Mouse (Mus musculus): ENCODE results near the gene Col6a6. TPM values are rescaled to one million over a fixed set of nuclear protein-coding genes. Genes with fewer than 3 reads are reported as not detected.

Gene Col6a6
- polyA plus RNA-seq, 1 experiment from 2014 or later: 1.9 TPM

DNA sequence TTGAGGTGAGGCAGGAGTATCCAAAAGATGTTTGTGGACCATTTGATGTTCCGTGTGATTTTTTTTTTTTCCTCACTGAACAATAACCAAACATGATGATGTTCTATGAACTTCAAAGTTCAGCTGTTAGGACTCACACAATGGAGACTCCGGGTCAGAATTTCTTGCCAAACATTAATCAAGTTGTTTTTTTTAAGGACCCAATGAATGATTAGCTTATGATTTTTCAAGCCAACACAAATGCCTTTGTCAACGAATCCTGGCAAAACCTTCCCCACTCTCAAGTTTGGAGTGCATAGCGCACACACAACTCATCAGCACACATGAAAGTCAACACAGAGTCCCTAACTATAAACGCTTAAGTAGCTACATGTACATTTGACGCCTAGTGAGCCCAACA lies 7.2 kb downstream of the Col6a6 start:
- Histone ChIP-seq H3K4me1 (ENCODE audit: control insufficient read depth, insufficient read depth, low read length) (no peaks in the 10 kb centered on the region), H3K9me3 (ENCODE audit: control insufficient read depth, low read depth, low read length) (no peaks in the 10 kb centered on the region), H3K27ac (ENCODE audit: low read length) (no peak overlapping the region), H3K36me3 (ENCODE audit: control insufficient read depth, insufficient read depth, low read length) (no peaks in the 10 kb centered on the region), H3K4me3 (ENCODE audit: low read depth, low read length) (no peak overlapping the region), H3K27me3 (ENCODE audit: control insufficient read depth, insufficient read depth, low read length) (no peaks in the 10 kb centered on the region), H3K9ac (replicated peaks; ENCODE audit: low read depth, low read length) (no peak overlapping the region), H3K4me2 (replicated peaks; ENCODE audit: low read depth, low read length) (no peak overlapping the region)
- ATAC-seq (ENCODE audit: insufficient number of reproducible peaks, insufficient read depth, low FRiP score, low read depth): no peak
- 80% methylated on average over 6 of the region's 6 CpGs for WGBS

GRCm38 (mm10) chr9:105819155-105819709 lies 8.7 kb downstream of the Col6a6 start:
- Histone ChIP-seq H3K27ac (ENCODE audit: low read length) (no peak overlapping the region), H3K4me3 (ENCODE audit: low read depth, low read length) (no peak overlapping the region), H3K36me3 (ENCODE audit: control insufficient read depth, insufficient read depth, low read length) (no peaks in the 10 kb centered on the region), H3K9me3 (ENCODE audit: control insufficient read depth, low read depth, low read length) (no peaks in the 10 kb centered on the region), H3K9ac (replicated peaks; ENCODE audit: low read depth, low read length) (no peak overlapping the region), H3K4me1 (ENCODE audit: control insufficient read depth, insufficient read depth, low read length) (no peaks in the 10 kb centered on the region), H3K4me2 (replicated peaks; ENCODE audit: low read depth, low read length) (no peak overlapping the region), H3K27me3 (ENCODE audit: control insufficient read depth, insufficient read depth, low read length) (no peaks in the 10 kb centered on the region)
- 67% methylated on average over 28 of the region's 29 CpGs for WGBS
- no peak for ATAC-seq (ENCODE audit: insufficient number of reproducible peaks, insufficient read depth, low FRiP score, low read depth)

DNA sequence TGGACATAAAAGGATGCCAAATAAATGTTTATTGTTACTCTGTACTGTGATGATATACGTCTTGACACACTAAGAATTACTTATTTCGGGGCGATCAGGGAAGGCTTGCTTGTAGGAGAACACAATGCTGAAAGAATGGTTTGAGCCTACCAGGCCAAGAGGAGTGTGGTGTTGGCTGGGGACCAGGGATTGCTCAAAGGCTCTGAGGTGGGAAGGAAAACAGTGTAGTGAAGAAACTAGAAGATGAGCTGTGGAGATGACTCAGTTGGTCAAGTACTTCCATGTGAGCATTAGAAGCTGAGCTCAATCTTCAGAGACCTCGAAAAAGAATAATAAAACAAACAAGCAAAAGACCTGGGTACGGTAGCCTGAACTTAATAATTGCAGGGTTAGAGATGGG lies 13.5 kb downstream of the Col6a6 start:
- Histone ChIP-seq H3K4me1 (ENCODE audit: control insufficient read depth, insufficient read depth, low read length) (no peaks in the 10 kb centered on the region), H3K9ac (replicated peaks; ENCODE audit: low read depth, low read length) (no peak overlapping the region), H3K4me3 (ENCODE audit: low read depth, low read length) (no peak overlapping the region), H3K4me2 (replicated peaks; ENCODE audit: low read depth, low read length) (no peak overlapping the region), H3K27ac (ENCODE audit: low read length) (no peak overlapping the region), H3K9me3 (ENCODE audit: control insufficient read depth, low read depth, low read length) (no peaks in the 10 kb centered on the region), H3K36me3 (ENCODE audit: control insufficient read depth, insufficient read depth, low read length) (no peaks in the 10 kb centered on the region), H3K27me3 (ENCODE audit: control insufficient read depth, insufficient read depth, low read length) (no peaks in the 10 kb centered on the region)
- WGBS: 85% methylated on average over 5 of the region's 5 CpGs
- no peak for ATAC-seq (ENCODE audit: insufficient number of reproducible peaks, insufficient read depth, low FRiP score, low read depth)

DNA sequence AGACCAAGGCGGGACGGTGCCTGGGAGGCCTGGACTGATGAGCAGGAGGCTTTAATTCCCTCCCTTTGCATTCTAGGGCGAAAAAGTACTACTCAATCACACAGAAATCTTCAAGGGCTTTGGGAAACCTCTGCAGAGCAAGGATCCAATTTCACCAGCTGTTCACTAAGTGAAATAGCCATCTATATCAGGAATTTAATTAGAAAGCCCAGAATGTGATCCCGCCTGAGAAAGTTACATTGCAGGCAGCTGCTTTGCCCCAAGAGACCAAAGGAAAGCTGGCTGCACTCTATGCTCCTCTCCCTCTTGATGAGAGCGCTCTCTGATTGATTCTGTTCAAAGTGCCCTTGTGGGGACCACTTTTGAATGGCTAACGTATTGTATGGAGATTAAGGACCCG lies 16.5 kb downstream of the Col6a6 start:
- no peak for ATAC-seq (ENCODE audit: insufficient number of reproducible peaks, insufficient read depth, low FRiP score, low read depth)
- Histone ChIP-seq H3K9me3 (ENCODE audit: control insufficient read depth, low read depth, low read length) (no peaks in the 10 kb centered on the region), H3K4me3 (ENCODE audit: low read depth, low read length) (no peak overlapping the region), H3K36me3 (ENCODE audit: control insufficient read depth, insufficient read depth, low read length) (no peaks in the 10 kb centered on the region), H3K27ac (ENCODE audit: low read length) (no peak overlapping the region), H3K4me1 (ENCODE audit: control insufficient read depth, insufficient read depth, low read length) (no peaks in the 10 kb centered on the region), H3K9ac (replicated peaks; ENCODE audit: low read depth, low read length) (no peak overlapping the region), H3K27me3 (ENCODE audit: control insufficient read depth, insufficient read depth, low read length) (no peaks in the 10 kb centered on the region), H3K4me2 (replicated peaks; ENCODE audit: low read depth, low read length) (no peak overlapping the region)
- 51% methylated on average over 7 of the region's 7 CpGs for WGBS

GRCm38 (mm10) chr9:105808920-105809505 lies 18.9 kb downstream of the Col6a6 start:
- Histone ChIP-seq H3K27me3 (ENCODE audit: control insufficient read depth, insufficient read depth, low read length) (no peaks in the 10 kb centered on the region), H3K36me3 (ENCODE audit: control insufficient read depth, insufficient read depth, low read length) (no peaks in the 10 kb centered on the region), H3K4me1 (ENCODE audit: control insufficient read depth, insufficient read depth, low read length) (no peaks in the 10 kb centered on the region), H3K9me3 (ENCODE audit: control insufficient read depth, low read depth, low read length) (no peaks in the 10 kb centered on the region), H3K4me2 (replicated peaks; ENCODE audit: low read depth, low read length) (no peak overlapping the region), H3K27ac (ENCODE audit: low read length) (no peak overlapping the region), H3K4me3 (ENCODE audit: low read depth, low read length) (no peak overlapping the region), H3K9ac (replicated peaks; ENCODE audit: low read depth, low read length) (no peak overlapping the region)
- ATAC-seq (ENCODE audit: insufficient number of reproducible peaks, insufficient read depth, low FRiP score, low read depth): no peak
- 78% methylated on average over 17 of the region's 17 CpGs for WGBS

DNA sequence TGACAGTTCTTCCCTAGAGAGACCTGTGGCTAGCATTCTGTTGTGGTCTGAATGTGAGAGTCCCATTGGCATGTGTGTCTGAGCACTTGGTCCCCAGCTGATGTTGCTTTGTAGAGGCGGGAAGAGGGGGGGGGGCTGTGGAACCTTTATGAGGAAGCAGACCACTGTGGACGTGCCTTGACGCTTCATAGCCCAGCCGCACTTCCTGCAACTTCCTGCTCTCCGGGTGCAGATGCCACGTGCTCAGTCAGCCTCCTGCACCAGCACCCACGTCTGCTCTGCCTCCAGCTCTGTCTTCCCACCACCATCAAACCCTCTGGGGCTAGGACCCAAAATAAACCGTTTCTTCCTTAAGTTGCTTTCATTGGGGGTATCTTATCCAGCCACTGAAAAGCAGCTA lies 24.5 kb downstream of the Col6a6 start:
- Histone ChIP-seq H3K4me3 (ENCODE audit: low read depth, low read length) (no peak overlapping the region), H3K36me3 (ENCODE audit: control insufficient read depth, insufficient read depth, low read length) (no peaks in the 10 kb centered on the region), H3K27ac (ENCODE audit: low read length) (no peak overlapping the region), H3K4me2 (replicated peaks; ENCODE audit: low read depth, low read length) (no peak overlapping the region), H3K4me1 (ENCODE audit: control insufficient read depth, insufficient read depth, low read length) (no peaks in the 10 kb centered on the region), H3K9ac (replicated peaks; ENCODE audit: low read depth, low read length) (no peak overlapping the region), H3K27me3 (ENCODE audit: control insufficient read depth, insufficient read depth, low read length) (no peaks in the 10 kb centered on the region), H3K9me3 (ENCODE audit: control insufficient read depth, low read depth, low read length) (no peaks in the 10 kb centered on the region)
- no peak for ATAC-seq (ENCODE audit: insufficient number of reproducible peaks, insufficient read depth, low FRiP score, low read depth)
- WGBS: 77% methylated on average over 8 of the region's 8 CpGs

GRCm38 (mm10) chr9:105801463-105801862 lies 26.5 kb downstream of the Col6a6 start:
- peaks cover 4% of the 10 kb centered on the region; the same call in 1 of the 2 replicates for H3K4me1 ChIP-seq (ENCODE audit: control insufficient read depth, insufficient read depth, low read length)
- H3K27ac ChIP-seq (ENCODE audit: low read length): no peak overlapping the region
- H3K9ac ChIP-seq (replicated peaks; ENCODE audit: low read depth, low read length): no peak overlapping the region
- WGBS: 83% methylated on average over 5 of the region's 5 CpGs
- no peak for ATAC-seq (ENCODE audit: insufficient number of reproducible peaks, insufficient read depth, low FRiP score, low read depth)
- no peaks in the 10 kb centered on the region for H3K9me3 ChIP-seq (ENCODE audit: control insufficient read depth, low read depth, low read length)
- H3K4me2 ChIP-seq (replicated peaks; ENCODE audit: low read depth, low read length): no peak overlapping the region
- no peaks in the 10 kb centered on the region for H3K27me3 ChIP-seq (ENCODE audit: control insufficient read depth, insufficient read depth, low read length)
- no peak overlapping the region for H3K4me3 ChIP-seq (ENCODE audit: low read depth, low read length)
- no peaks in the 10 kb centered on the region for H3K36me3 ChIP-seq (ENCODE audit: control insufficient read depth, insufficient read depth, low read length)

GRCm38 (mm10) chr9:105800286-105800685 lies 27.7 kb downstream of the Col6a6 start:
- H3K4me2 ChIP-seq (replicated peaks; ENCODE audit: low read depth, low read length): no peak overlapping the region
- ATAC-seq (ENCODE audit: insufficient number of reproducible peaks, insufficient read depth, low FRiP score, low read depth): no peak
- no peaks in the 10 kb centered on the region for H3K9me3 ChIP-seq (ENCODE audit: control insufficient read depth, low read depth, low read length)
- peaks cover 11% of the 10 kb centered on the region for H3K4me1 ChIP-seq (ENCODE audit: control insufficient read depth, insufficient read depth, low read length)
- H3K4me3 ChIP-seq (ENCODE audit: low read depth, low read length): no peak overlapping the region
- H3K27me3 ChIP-seq (ENCODE audit: control insufficient read depth, insufficient read depth, low read length): no peaks in the 10 kb centered on the region
- no peaks in the 10 kb centered on the region for H3K36me3 ChIP-seq (ENCODE audit: control insufficient read depth, insufficient read depth, low read length)
- no peak overlapping the region for H3K27ac ChIP-seq (ENCODE audit: low read length)
- no peak overlapping the region for H3K9ac ChIP-seq (replicated peaks; ENCODE audit: low read depth, low read length)
- 91% methylated on average over 5 of the region's 5 CpGs for WGBS

GRCm38 (mm10) chr9:105796137-105796536 lies 31.8 kb downstream of the Col6a6 start:
- ATAC-seq (ENCODE audit: insufficient number of reproducible peaks, insufficient read depth, low FRiP score, low read depth): 0 out of 2 replicates have a peak, but pooled peaks have one; percentile 18
- WGBS: 23% methylated on average over 6 of the region's 6 CpGs
- Histone ChIP-seq H3K9me3 (ENCODE audit: control insufficient read depth, low read depth, low read length) (no peaks in the 10 kb centered on the region), H3K4me1 (ENCODE audit: control insufficient read depth, insufficient read depth, low read length) (peaks cover 25% of the 10 kb centered on the region), H3K4me2 (replicated peaks; ENCODE audit: low read depth, low read length) (no peak overlapping the region), H3K9ac (replicated peaks; ENCODE audit: low read depth, low read length) (no peak overlapping the region), H3K27ac (ENCODE audit: low read length) (peak overlapping the region; percentile 61; the same call in 1 of the 2 replicates), H3K27me3 (ENCODE audit: control insufficient read depth, insufficient read depth, low read length) (no peaks in the 10 kb centered on the region), H3K4me3 (ENCODE audit: low read depth, low read length) (no peak overlapping the region), H3K36me3 (ENCODE audit: control insufficient read depth, insufficient read depth, low read length) (no peaks in the 10 kb centered on the region)

All from stomach, embryonic 14.5 days (tissue).